Mouse (Mus musculus) CH12.LX (cell line): Measurements from ENCODE around the gene Tbcel. TPM values are rescaled to one million over a fixed set of nuclear protein-coding genes. Genes with fewer than 3 reads are reported as not detected.

Experiments used
- DNase-seq: peaks from one replicate; pipeline ENCODE4 v3.0.0-alpha.2; 2013; ENCODE audit errors: extremely low read depth
- H3K27ac ChIP-seq: 2 replicates; pipeline ENCODE4 v1.5.1; 2012; ENCODE audit warnings: low read depth, mild to moderate bottlenecking, control low read depth, moderate library complexity; ENCODE audit not compliant: insufficient read depth
- H3K27me3 ChIP-seq: replicated peaks from 2 replicates; pipeline ENCODE3; 2012; ENCODE audit warnings: inconsistent platforms
- H3K36me3 ChIP-seq, 2 experiments: replicated peaks in 1 of 2; 2 replicates each; pipeline versions ENCODE3 to v1.6.1; 2012; ENCODE audit warnings: inconsistent platforms in 1 of 2, low read length in 1 of 2, mild to moderate bottlenecking in 1 of 2, mixed read lengths in 1 of 2, moderate library complexity in 1 of 2; ENCODE audit not compliant: control insufficient read depth in 1 of 2, insufficient read depth in 1 of 2
- H3K4me1 ChIP-seq, 2 experiments: 2 replicates each; pipeline ENCODE4 v1.6.1; 2012; ENCODE audit warnings: inconsistent platforms in 1 of 2, moderate library complexity in 1 of 2; ENCODE audit not compliant: insufficient read depth in 2 of 2, control insufficient read depth in 1 of 2
- H3K4me2 ChIP-seq: 2 replicates; pipeline ENCODE4 v1.6.1; 2012; ENCODE audit warnings: low read depth, mild to moderate bottlenecking, control low read depth; ENCODE audit not compliant: poor library complexity, insufficient read depth, severe bottlenecking
- H3K4me3 ChIP-seq, 3 experiments: fragments of 150-350 bp in 1 of 3; sonication (generic) in 1 of 3; replicated peaks in 1 of 3; 2 replicates each; pipeline versions ENCODE3 to v1.5.1; 2011 to 2012; ENCODE audit warnings: low read depth in 2 of 3, low read length in 2 of 3, mild to moderate bottlenecking in 2 of 3, moderate library complexity in 2 of 3, control low read depth in 1 of 3, improper control_type of control experiment in 1 of 3, inconsistent platforms in 1 of 3, mixed read lengths in 1 of 3; ENCODE audit not compliant: poor library complexity in 1 of 3
- H3K79me2 ChIP-seq: replicated peaks from 2 replicates; pipeline ENCODE4 v1.6.1; 2012; ENCODE audit warnings: mild to moderate bottlenecking, moderate library complexity; ENCODE audit not compliant: control insufficient read depth, poor library complexity, insufficient read depth, severe bottlenecking; ENCODE audit errors: extremely low read depth
- H3K9ac ChIP-seq: 2 replicates; pipeline ENCODE4 v1.6.1; 2012; ENCODE audit warnings: low read depth, mild to moderate bottlenecking, control low read depth, moderate library complexity; ENCODE audit not compliant: insufficient read depth
- H3K9me3 ChIP-seq: replicated peaks from 2 replicates; pipeline ENCODE3; 2012; ENCODE audit warnings: low read length, inconsistent platforms, mixed read lengths
- BHLHE40 ChIP-seq: IDR thresholded peaks from 2 replicates; pipeline ENCODE4 v1.6.1; 2011; ENCODE audit warnings: mild to moderate bottlenecking, low read depth, low read length, improper control_type of control experiment
- CHD1 ChIP-seq: IDR thresholded peaks from 2 replicates; pipeline ENCODE4 v1.6.1; 2012; ENCODE audit warnings: low read depth, low read length, improper control_type of control experiment, inconsistent platforms
- E2F4 ChIP-seq: IDR thresholded peaks from 2 replicates; pipeline ENCODE4 v1.6.1; 2011; ENCODE audit warnings: low read depth, low read length, improper control_type of control experiment; ENCODE audit not compliant: insufficient replicate concordance
- ELF1 ChIP-seq: IDR thresholded peaks from 2 replicates; pipeline ENCODE4 v1.6.1; 2014; ENCODE audit warnings: low read depth, mild to moderate bottlenecking, inconsistent platforms, low read length, improper control_type of control experiment
- GABPA ChIP-seq: IDR thresholded peaks from 2 replicates; pipeline ENCODE4 v1.6.1; 2012; ENCODE audit warnings: low read depth, low read length, improper control_type of control experiment, inconsistent platforms; ENCODE audit not compliant: insufficient replicate concordance
- HCFC1 ChIP-seq: IDR thresholded peaks from 2 replicates; pipeline ENCODE4 v1.6.1; 2012; ENCODE audit warnings: low read depth, mild to moderate bottlenecking, inconsistent platforms, low read length, improper control_type of control experiment
- JUND ChIP-seq: conservative IDR thresholded peaks from 2 replicates; pipeline ENCODE4 v1.6.1; 2011; ENCODE audit warnings: low read depth, low read length, improper control_type of control experiment
- KAT2A ChIP-seq: IDR thresholded peaks from 2 replicates; pipeline ENCODE4 v1.6.1; 2012; ENCODE audit warnings: low read length, improper control_type of control experiment, inconsistent platforms; ENCODE audit not compliant: insufficient replicate concordance
- MAX ChIP-seq: IDR thresholded peaks from 2 replicates; pipeline ENCODE4 v1.6.1; 2011; ENCODE audit warnings: low read length, improper control_type of control experiment
- MAZ ChIP-seq: IDR thresholded peaks from 2 replicates; pipeline ENCODE4 v1.6.1; 2012; ENCODE audit warnings: low read depth, mild to moderate bottlenecking, inconsistent platforms, low read length, improper control_type of control experiment, moderate library complexity
- MXI1 ChIP-seq: IDR thresholded peaks from 2 replicates; pipeline ENCODE4 v1.6.1; 2011; ENCODE audit warnings: mild to moderate bottlenecking, low read depth, low read length, improper control_type of control experiment
- MYC ChIP-seq: IDR thresholded peaks from 2 replicates; pipeline ENCODE4 v1.6.1; 2011; ENCODE audit warnings: low read depth, mild to moderate bottlenecking, improper control_type of control experiment, low read length
- NELFE ChIP-seq: IDR thresholded peaks from 2 replicates; pipeline ENCODE4 v1.6.1; 2011; ENCODE audit warnings: low read depth, low read length, improper control_type of control experiment
- NRF1 ChIP-seq: IDR thresholded peaks from 2 replicates; pipeline ENCODE4 v1.6.1; 2014; ENCODE audit warnings: low read depth, mild to moderate bottlenecking, inconsistent platforms, low read length, improper control_type of control experiment, moderate library complexity
- PAX5 ChIP-seq: IDR thresholded peaks from 2 replicates; pipeline ENCODE4 v1.6.1; 2012; ENCODE audit warnings: low read length, inconsistent platforms, mixed read lengths
- POLR2A ChIP-seq: IDR thresholded peaks from 2 replicates; pipeline ENCODE4 v1.6.1; 2011; ENCODE audit warnings: low read depth, mild to moderate bottlenecking, improper control_type of control experiment, low read length
- POLR2AphosphoS2 ChIP-seq: IDR thresholded peaks from 2 replicates; pipeline ENCODE4 v1.6.1; 2011; ENCODE audit warnings: low read depth, low read length, improper control_type of control experiment
- RAD21 ChIP-seq: IDR thresholded peaks from 2 replicates; pipeline ENCODE4 v1.6.1; 2011; ENCODE audit warnings: low read depth, mild to moderate bottlenecking, low read length, improper control_type of control experiment, moderate library complexity
- RCOR1 ChIP-seq: conservative IDR thresholded peaks from 2 replicates; pipeline ENCODE4 v1.6.1; 2012; ENCODE audit warnings: low read depth, mild to moderate bottlenecking, inconsistent platforms, low read length, improper control_type of control experiment
- SIN3A ChIP-seq: IDR thresholded peaks from 2 replicates; pipeline ENCODE4 v1.6.1; 2012; ENCODE audit warnings: low read length, improper control_type of control experiment, inconsistent platforms
- TBP ChIP-seq: conservative IDR thresholded peaks from 2 replicates; pipeline ENCODE4 v1.6.1; 2011; ENCODE audit warnings: low read depth, low read length, improper control_type of control experiment
- TCF12 ChIP-seq: IDR thresholded peaks from 2 replicates; pipeline ENCODE4 v1.6.1; 2014; ENCODE audit warnings: low read depth, mild to moderate bottlenecking, inconsistent platforms, low read length, improper control_type of control experiment
- UBTF ChIP-seq: IDR thresholded peaks from 2 replicates; pipeline ENCODE4 v1.6.1; 2012; ENCODE audit warnings: low read depth, mild to moderate bottlenecking, inconsistent platforms, low read length, improper control_type of control experiment, moderate library complexity
- USF1 ChIP-seq: IDR thresholded peaks from 2 replicates; pipeline ENCODE4 v1.6.1; 2014; ENCODE audit warnings: low read depth, mild to moderate bottlenecking, inconsistent platforms, low read length, improper control_type of control experiment
- USF2 ChIP-seq: conservative IDR thresholded peaks from 2 replicates; pipeline ENCODE4 v1.6.1; 2011; ENCODE audit warnings: low read depth, low read length, improper control_type of control experiment
- ZKSCAN1 ChIP-seq: IDR thresholded peaks from 2 replicates; pipeline ENCODE4 v1.6.1; 2012; ENCODE audit warnings: low read depth, inconsistent platforms, low read length, improper control_type of control experiment, borderline replicate concordance
- ZMIZ1 ChIP-seq: IDR thresholded peaks from 2 replicates; pipeline ENCODE4 v1.6.1; 2012; ENCODE audit warnings: low read depth, mild to moderate bottlenecking, inconsistent platforms, low read length, improper control_type of control experiment
- ZNF384 ChIP-seq: IDR thresholded peaks from 2 replicates; pipeline ENCODE4 v1.6.1; 2012; ENCODE audit warnings: low read depth, low read length, improper control_type of control experiment, inconsistent platforms
- dilution Hi-C: fragments of 300-500 bp; cut with MboI; formaldehyde crosslinking; loops from 2 replicates; pipeline ENCODE4 v1.14.3; 2020; ENCODE audit warnings: low sequenced_read_pairs; ENCODE audit not compliant: extremely low pct_unique_long_range_greater_than_20kb, extremely low pct_ligation_motif_present
- in situ Hi-C: fragments of 300-500 bp; cut with MboI; formaldehyde crosslinking; loops from 3 replicates; pipeline ENCODE4 v1.14.3; 2019; ENCODE audit warnings: low sequenced_read_pairs, low pct_ligation_motif_present, low pct_unique_long_range_greater_than_20kb, mixed read lengths
- polyA plus RNA-seq: library from polyadenylated mRNA; unstranded; fragments of >175 nt; gene quantifications from 2 replicates; pipeline ENCODE4 v1.2.1, GENCODE M21; 2012; ENCODE audit warnings: low read depth; ENCODE audit not compliant: insufficient read length
- total RNA-seq, 2 experiments: library from RNA; depleted of rRNA; stranded (reverse); fragments of 300-350 nt in 1 of 2; fragments of >200 nt in 1 of 2; gene quantifications; 2 replicates each; pipeline ENCODE4 v1.2.3; 2012 to 2014

The Tbcel gene
- total and polyA plus RNA-seq, 3 experiments: 5.3 to 10.0 (median 5.9) TPM

- Histone ChIP-seq H3K4me3 (no peak overlapping the region), H3K9me3 (no peaks in the 10 kb centered on the region), H3K36me3 (peaks cover 0 to 10% of the 10 kb centered on the region in 2 experiments), H3K4me2 (no peak overlapping the region), H3K4me1 (peaks cover 0 to 20% of the 10 kb centered on the region in 2 experiments; a peak in 2 of 4 replicates), H3K9ac (no peak overlapping the region), H3K79me2 (0 out of 2 replicates have a peak, but pooled peaks cover 4% of the 10 kb centered on the region), H3K27ac (no peak overlapping the region), H3K27me3 (peaks cover 25% of the 10 kb centered on the region)
- in situ Hi-C loops (loop anchor here (5.0 kb wide), 1 partner anchor 77 kb away; the partner anchor contains the start of gene Tecta), dilution Hi-C loops (no loop called here)
- TF ChIP-seq MAZ (no peak), ZKSCAN1 (no peak), CHD1 (no peak), TBP (no peak), UBTF (no peak), RCOR1 (no peak), MXI1 (no peak), MAX (no peak)
- no peak for DNase-seq
Measured at GRCm38 (mm10) chr9:42474244-42474643, 33.4 kb downstream of the Tbcel start.

- dilution Hi-C loops (no loop called here), in situ Hi-C loops (loop anchor here (5.0 kb wide), 1 partner anchor 75 kb away; the partner anchor contains the start of gene Tecta)
- DNase-seq: peak; percentile 91
- no peaks in the 10 kb centered on the region for H3K9me3 ChIP-seq
- peak overlapping the region; percentile 96 for H3K4me2 ChIP-seq
- peaks cover 0 to 12% of the 10 kb centered on the region in 2 experiments for H3K36me3 ChIP-seq
- peaks cover 25% of the 10 kb centered on the region for H3K27me3 ChIP-seq
- H3K9ac ChIP-seq: peak overlapping the region; percentile 76
- H3K4me3 ChIP-seq: peak overlapping the region; percentile 76 to 87 (median 84)
- H3K27ac ChIP-seq: no peak overlapping the region
- 0 out of 2 replicates have a peak, but pooled peaks cover 4% of the 10 kb centered on the region for H3K79me2 ChIP-seq
- H3K4me1 ChIP-seq: peaks cover 0 to 39% of the 10 kb centered on the region in 2 experiments; a peak in 2 of 4 replicates
- TF ChIP-seq RAD21: no peak
- TF ChIP-seq GABPA: no peak
- no peak for TF ChIP-seq ZNF384
- TF ChIP-seq ZMIZ1: 0 out of 2 replicates have a peak, but pooled peaks have one; percentile 48
- TF ChIP-seq E2F4: no peak
- peak; percentile 98 for TF ChIP-seq MAX
- TF ChIP-seq USF2: peak; percentile 91
- TF ChIP-seq POLR2AphosphoS2: no peak
- peak; percentile 58 for TF ChIP-seq NELFE
- peak; percentile 100 for TF ChIP-seq BHLHE40
- TF ChIP-seq ELF1: peak; percentile 91
- peak; percentile 72; the same call in 1 of the 2 replicates for TF ChIP-seq UBTF
- TF ChIP-seq POLR2A: peak; percentile 57
- peak; percentile 96 for TF ChIP-seq MXI1
- 0 out of 2 replicates have a peak, but pooled peaks have one; percentile 24 for TF ChIP-seq MYC
- TF ChIP-seq ZKSCAN1: no peak
- no peak for TF ChIP-seq JUND
- peak; percentile 32; the same call in 1 of the 2 replicates for TF ChIP-seq NRF1
- TF ChIP-seq CHD1: no peak
- peak; percentile 55; the same call in 1 of the 2 replicates for TF ChIP-seq KAT2A
- TF ChIP-seq HCFC1: peak; percentile 78
- peak; percentile 70 for TF ChIP-seq TCF12
- peak; percentile 94 for TF ChIP-seq USF1
- no peak for TF ChIP-seq PAX5
- peak; percentile 95 for TF ChIP-seq SIN3A
- peak; percentile 17; the same call in 1 of the 2 replicates for TF ChIP-seq RCOR1
- peak; percentile 89 for TF ChIP-seq MAZ
Measured at GRCm38 (mm10) chr9:42471921-42472747, 35.5 kb downstream of the Tbcel start.
